Mouse (Mus musculus): ENCODE measurements around the gene Zfp750. TPM values are rescaled to one million over a fixed set of nuclear protein-coding genes. Genes with fewer than 3 reads are reported as not detected.

Gene Zfp750
- polyA plus RNA-seq, 1 experiment from 2014 or later, result 8.9 TPM

GRCm38 (mm10) chr11:121522156-121522762 lies 3.1 kb upstream of the Zfp750 start:
- 84% methylated on average over 4 of the region's 4 CpGs for WGBS
- Histone ChIP-seq H3K9ac (replicated peaks; ENCODE audit: low read depth, low read length) (no peak overlapping the region), H3K9me3 (ENCODE audit: control insufficient read depth, low read depth, low read length) (no peaks in the 10 kb centered on the region), H3K27ac (ENCODE audit: low read length) (no peak overlapping the region), H3K27me3 (ENCODE audit: control insufficient read depth, insufficient read depth, low read length) (no peaks in the 10 kb centered on the region), H3K4me1 (ENCODE audit: control insufficient read depth, insufficient read depth, low read length) (peaks cover 4% of the 10 kb centered on the region; the same call in 1 of the 2 replicates), H3K4me3 (ENCODE audit: low read depth, low read length) (no peak overlapping the region), H3K36me3 (ENCODE audit: control insufficient read depth, insufficient read depth, low read length) (no peaks in the 10 kb centered on the region), H3K4me2 (replicated peaks; ENCODE audit: low read depth, low read length) (no peak overlapping the region)
- ATAC-seq (ENCODE audit: insufficient number of reproducible peaks, insufficient read depth, low FRiP score, low read depth), result no peak

DNA sequence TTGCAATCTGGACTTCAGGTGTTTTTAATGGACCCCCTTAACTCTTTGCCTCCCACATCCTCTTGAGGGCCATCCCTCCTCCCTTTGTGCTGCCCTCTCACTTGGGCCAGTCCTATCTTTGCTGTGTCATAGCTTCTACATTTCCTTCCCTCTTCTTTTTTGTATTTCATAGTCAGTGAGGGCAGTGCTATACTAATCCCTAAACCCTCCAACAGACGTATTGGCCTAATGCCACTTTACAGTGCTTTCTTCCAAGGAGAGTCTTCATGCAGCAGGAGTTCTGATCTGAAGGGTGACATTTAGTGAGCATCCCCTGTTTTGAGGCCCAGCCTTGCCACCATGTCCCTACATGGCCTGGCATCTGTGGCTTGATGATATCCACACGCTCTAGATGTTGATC lies 1.6 kb upstream of the Zfp750 start:
- ATAC-seq (ENCODE audit: insufficient number of reproducible peaks, insufficient read depth, low FRiP score, low read depth), result no peak
- Histone ChIP-seq H3K36me3 (ENCODE audit: control insufficient read depth, insufficient read depth, low read length) (no peaks in the 10 kb centered on the region), H3K4me3 (ENCODE audit: low read depth, low read length) (no peak overlapping the region), H3K27ac (ENCODE audit: low read length) (no peak overlapping the region), H3K4me1 (ENCODE audit: control insufficient read depth, insufficient read depth, low read length) (peaks cover 4% of the 10 kb centered on the region; the same call in 1 of the 2 replicates), H3K9ac (replicated peaks; ENCODE audit: low read depth, low read length) (no peak overlapping the region), H3K27me3 (ENCODE audit: control insufficient read depth, insufficient read depth, low read length) (no peaks in the 10 kb centered on the region), H3K9me3 (ENCODE audit: control insufficient read depth, low read depth, low read length) (no peaks in the 10 kb centered on the region), H3K4me2 (replicated peaks; ENCODE audit: low read depth, low read length) (no peak overlapping the region)
- WGBS, result 69% methylated on average over 2 of the region's 2 CpGs

DNA sequence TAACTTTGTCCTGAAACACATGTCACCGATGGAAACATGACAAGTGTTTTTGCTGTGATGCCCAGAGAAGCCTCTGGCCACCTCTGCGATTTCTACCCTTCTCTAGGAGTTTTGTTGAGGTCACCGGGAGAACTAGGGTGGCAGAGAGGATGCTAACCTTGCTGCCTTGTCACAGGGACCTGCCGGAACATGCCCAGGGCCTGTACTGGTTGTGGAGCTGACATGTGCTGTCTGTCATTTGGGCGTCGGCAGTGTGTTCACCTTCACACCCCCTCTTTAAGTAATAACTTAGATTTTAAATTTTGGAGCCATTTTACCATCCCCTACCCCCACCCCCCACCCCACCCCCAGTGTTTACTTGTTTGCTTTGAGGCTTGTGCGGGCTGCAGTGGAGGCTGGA lies 570 bp upstream of the Zfp750 start:
- Histone ChIP-seq H3K4me1 (ENCODE audit: control insufficient read depth, insufficient read depth, low read length) (peaks cover 4% of the 10 kb centered on the region; the same call in 1 of the 2 replicates), H3K9me3 (ENCODE audit: control insufficient read depth, low read depth, low read length) (no peaks in the 10 kb centered on the region), H3K27ac (ENCODE audit: low read length) (no peak overlapping the region), H3K4me3 (ENCODE audit: low read depth, low read length) (no peak overlapping the region), H3K27me3 (ENCODE audit: control insufficient read depth, insufficient read depth, low read length) (no peaks in the 10 kb centered on the region), H3K36me3 (ENCODE audit: control insufficient read depth, insufficient read depth, low read length) (no peaks in the 10 kb centered on the region), H3K4me2 (replicated peaks; ENCODE audit: low read depth, low read length) (no peak overlapping the region), H3K9ac (replicated peaks; ENCODE audit: low read depth, low read length) (no peak overlapping the region)
- no peak for ATAC-seq (ENCODE audit: insufficient number of reproducible peaks, insufficient read depth, low FRiP score, low read depth)
- WGBS, result 71% methylated on average over 7 of the region's 7 CpGs

DNA sequence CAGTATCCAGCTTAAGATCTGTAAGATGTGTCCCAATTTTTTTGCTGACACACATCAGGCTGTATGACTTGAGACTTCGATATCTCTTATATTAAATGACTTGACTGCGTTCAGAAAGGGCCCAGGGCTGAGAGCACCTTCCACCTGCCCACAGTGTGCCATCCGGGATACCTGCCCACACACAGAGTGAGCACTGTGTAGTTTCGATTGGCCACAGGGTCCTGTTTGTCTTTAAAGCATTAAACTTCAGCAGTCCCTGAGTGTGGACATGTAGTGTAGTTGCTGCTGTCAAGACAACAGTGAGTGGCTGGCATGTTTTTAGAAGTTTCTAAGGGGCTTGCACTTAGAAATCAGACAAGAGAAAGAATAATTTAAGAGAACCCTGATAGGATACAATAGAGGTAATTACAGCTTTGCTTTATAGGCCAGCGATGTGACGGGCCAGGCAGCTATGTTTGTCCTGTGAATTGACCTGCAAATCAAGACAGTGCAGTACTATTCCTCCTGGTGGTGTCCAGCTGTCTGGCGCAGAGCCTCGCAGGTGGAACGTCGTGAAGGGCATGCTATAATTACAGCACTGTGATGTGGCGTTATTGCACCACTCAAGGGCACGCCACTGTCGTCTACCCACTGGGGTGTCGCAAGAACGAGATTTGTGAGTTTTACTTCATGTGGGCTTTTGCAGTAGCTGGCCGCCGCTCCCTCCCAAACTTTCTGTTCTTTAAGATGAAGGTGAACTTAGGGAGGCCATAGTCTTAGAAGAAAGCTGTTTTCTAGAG lies 1.3 kb downstream of the Zfp750 start:
- ATAC-seq (ENCODE audit: insufficient number of reproducible peaks, insufficient read depth, low FRiP score, low read depth), result no peak
- 78% methylated on average over 17 of the region's 17 CpGs for WGBS

DNA sequence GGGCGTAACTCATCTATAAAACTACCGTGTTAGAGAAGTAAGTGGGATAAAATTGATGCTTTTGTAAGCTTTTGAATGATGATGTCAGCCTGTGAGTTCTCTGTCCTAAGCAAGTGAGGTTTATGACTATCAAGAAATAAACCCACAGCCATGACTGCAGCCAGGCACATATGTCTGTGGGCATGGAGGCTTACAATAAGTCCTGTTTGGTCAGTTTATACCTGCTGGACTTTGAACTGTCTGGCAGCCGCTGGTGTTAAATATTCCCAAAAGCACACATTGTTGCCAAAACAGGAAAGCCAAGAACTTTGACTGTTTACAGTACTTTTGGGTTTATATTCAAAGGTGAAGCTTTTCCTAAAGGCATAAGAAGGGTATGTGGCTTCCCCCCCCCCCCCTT lies 2.2 kb downstream of the Zfp750 start:
- WGBS, result 66% methylated on average over 3 of the region's 3 CpGs
- peak overlapping the region; percentile 13; the same call in 1 of the 2 replicates for H3K27ac ChIP-seq (ENCODE audit: low read length)

More for the DNA sequence above, 1.3 kb downstream of the Zfp750 start:
- Histone ChIP-seq H3K4me1 (ENCODE audit: control insufficient read depth, insufficient read depth, low read length) (no peaks in the 10 kb centered on the region), H3K27ac (ENCODE audit: low read length) (peak overlapping the region; percentile 52; the same call in 1 of the 2 replicates), H3K36me3 (ENCODE audit: control insufficient read depth, insufficient read depth, low read length) (no peaks in the 10 kb centered on the region), H3K4me2 (replicated peaks; ENCODE audit: low read depth, low read length) (peak overlapping the region; percentile 16; the same call in 1 of the 2 replicates), H3K4me3 (ENCODE audit: low read depth, low read length) (no peak overlapping the region; the same call in 1 of the 2 replicates), H3K9ac (replicated peaks; ENCODE audit: low read depth, low read length) (no peak overlapping the region), H3K9me3 (ENCODE audit: control insufficient read depth, low read depth, low read length) (no peaks in the 10 kb centered on the region), H3K27me3 (ENCODE audit: control insufficient read depth, insufficient read depth, low read length) (no peaks in the 10 kb centered on the region)

GRCm38 (mm10) chr11:121515996-121516395 lies 3.1 kb downstream of the Zfp750 start:
- H3K36me3 ChIP-seq (ENCODE audit: control insufficient read depth, insufficient read depth, low read length), result no peaks in the 10 kb centered on the region
- H3K4me1 ChIP-seq (ENCODE audit: control insufficient read depth, insufficient read depth, low read length), result no peaks in the 10 kb centered on the region
- no peak overlapping the region for H3K4me2 ChIP-seq (replicated peaks; ENCODE audit: low read depth, low read length)
- no peaks in the 10 kb centered on the region for H3K27me3 ChIP-seq (ENCODE audit: control insufficient read depth, insufficient read depth, low read length)
- ATAC-seq (ENCODE audit: insufficient number of reproducible peaks, insufficient read depth, low FRiP score, low read depth), result no peak
- no peaks in the 10 kb centered on the region for H3K9me3 ChIP-seq (ENCODE audit: control insufficient read depth, low read depth, low read length)
- H3K27ac ChIP-seq (ENCODE audit: low read length), result no peak overlapping the region; the same call in 1 of the 2 replicates
- no peak overlapping the region for H3K4me3 ChIP-seq (ENCODE audit: low read depth, low read length)
- no peak overlapping the region for H3K9ac ChIP-seq (replicated peaks; ENCODE audit: low read depth, low read length)
- WGBS, result 83% methylated on average over 9 of the region's 9 CpGs

More for the DNA sequence above, 2.2 kb downstream of the Zfp750 start:
- H3K36me3 ChIP-seq (ENCODE audit: control insufficient read depth, insufficient read depth, low read length), result no peaks in the 10 kb centered on the region
- ATAC-seq (ENCODE audit: insufficient number of reproducible peaks, insufficient read depth, low FRiP score, low read depth), result no peak
- no peaks in the 10 kb centered on the region for H3K27me3 ChIP-seq (ENCODE audit: control insufficient read depth, insufficient read depth, low read length)
- H3K9ac ChIP-seq (replicated peaks; ENCODE audit: low read depth, low read length), result no peak overlapping the region
- no peaks in the 10 kb centered on the region for H3K4me1 ChIP-seq (ENCODE audit: control insufficient read depth, insufficient read depth, low read length)
- H3K9me3 ChIP-seq (ENCODE audit: control insufficient read depth, low read depth, low read length), result no peaks in the 10 kb centered on the region
- no peak overlapping the region for H3K4me2 ChIP-seq (replicated peaks; ENCODE audit: low read depth, low read length)
- H3K4me3 ChIP-seq (ENCODE audit: low read depth, low read length), result no peak overlapping the region

DNA sequence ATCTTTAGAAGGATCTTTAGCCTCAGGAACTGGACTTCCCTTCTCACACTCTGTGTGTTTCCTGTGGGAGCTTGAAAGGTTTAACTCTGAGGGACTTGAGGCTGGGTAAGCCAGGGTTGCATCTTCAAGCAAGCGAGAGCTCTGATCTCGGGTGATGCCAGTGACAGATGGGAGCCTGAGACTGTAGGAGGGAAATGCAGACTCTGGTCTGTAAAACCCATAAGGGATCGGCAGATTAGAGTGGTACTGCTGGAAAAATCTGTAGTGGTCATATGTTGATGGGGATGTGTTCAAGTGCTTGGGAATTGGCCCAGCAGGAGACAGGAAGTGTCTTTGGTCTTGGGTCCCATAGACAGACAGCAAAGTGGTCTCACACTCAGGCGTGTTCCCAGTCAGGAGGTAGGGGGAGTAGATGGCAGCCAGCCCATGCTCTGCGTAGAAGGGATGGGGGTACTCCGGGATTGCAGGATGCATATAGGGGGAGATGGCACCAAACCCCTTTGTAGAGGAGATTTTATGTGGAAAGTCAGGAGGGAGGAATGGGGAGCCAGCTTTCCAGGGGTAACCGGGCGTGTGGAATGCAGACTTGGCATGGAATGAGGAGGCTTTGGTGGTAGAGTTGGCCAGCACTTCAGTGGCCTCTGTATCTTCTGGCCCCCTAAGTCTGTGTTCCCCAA lies 6.1 kb downstream of the Zfp750 start:
- H3K36me3 ChIP-seq (ENCODE audit: control insufficient read depth, insufficient read depth, low read length), result no peaks in the 10 kb centered on the region
- H3K27me3 ChIP-seq (ENCODE audit: control insufficient read depth, insufficient read depth, low read length), result no peaks in the 10 kb centered on the region
- H3K27ac ChIP-seq (ENCODE audit: low read length), result no peak overlapping the region
- H3K9ac ChIP-seq (replicated peaks; ENCODE audit: low read depth, low read length), result no peak overlapping the region
- H3K4me1 ChIP-seq (ENCODE audit: control insufficient read depth, insufficient read depth, low read length), result no peaks in the 10 kb centered on the region
- ATAC-seq (ENCODE audit: insufficient number of reproducible peaks, insufficient read depth, low FRiP score, low read depth), result no peak
- H3K4me2 ChIP-seq (replicated peaks; ENCODE audit: low read depth, low read length), result no peak overlapping the region
- no peak overlapping the region for H3K4me3 ChIP-seq (ENCODE audit: low read depth, low read length)
- 92% methylated on average over 8 of the region's 8 CpGs for WGBS
- H3K9me3 ChIP-seq (ENCODE audit: control insufficient read depth, low read depth, low read length), result no peaks in the 10 kb centered on the region

DNA sequence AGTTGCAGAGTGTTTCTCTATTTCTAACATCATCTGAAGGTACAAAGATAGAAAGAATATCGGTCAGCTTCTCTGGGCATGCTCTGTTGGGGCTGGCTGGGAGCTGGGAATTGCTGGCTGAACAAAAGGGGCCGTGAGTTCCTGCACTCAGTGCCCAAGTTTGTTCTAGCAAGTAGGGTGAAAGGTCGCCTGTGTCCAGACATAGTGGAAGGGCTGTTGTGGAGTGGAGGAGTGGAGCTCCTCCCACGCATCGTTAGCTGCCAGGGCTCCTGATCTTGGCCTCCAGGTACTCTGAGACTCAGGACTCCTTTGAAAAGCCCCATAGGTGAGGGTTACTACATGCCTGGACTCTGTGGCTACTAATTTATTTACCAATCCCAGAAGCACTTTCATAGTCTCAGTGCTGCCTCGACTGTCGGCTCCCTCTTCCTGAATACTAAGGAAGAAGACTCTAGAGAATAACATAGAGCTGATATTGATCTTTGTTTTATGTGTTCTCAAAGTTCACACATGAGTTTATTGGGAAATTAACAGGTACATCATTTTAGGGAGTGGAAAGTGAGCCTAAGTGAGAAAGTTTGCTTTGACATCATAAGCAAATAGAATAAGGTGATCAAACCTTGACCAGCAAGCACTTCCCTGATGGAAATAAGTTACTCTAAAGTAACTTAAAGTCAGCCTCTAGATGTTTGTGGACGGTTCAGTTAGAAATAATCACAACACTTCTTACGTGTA lies 8.5 kb downstream of the Zfp750 start:
- no peak for ATAC-seq (ENCODE audit: insufficient number of reproducible peaks, insufficient read depth, low FRiP score, low read depth)
- Histone ChIP-seq H3K4me3 (ENCODE audit: low read depth, low read length) (no peak overlapping the region), H3K27ac (ENCODE audit: low read length) (no peak overlapping the region), H3K4me2 (replicated peaks; ENCODE audit: low read depth, low read length) (no peak overlapping the region), H3K9me3 (ENCODE audit: control insufficient read depth, low read depth, low read length) (no peaks in the 10 kb centered on the region), H3K36me3 (ENCODE audit: control insufficient read depth, insufficient read depth, low read length) (peaks cover 2% of the 10 kb centered on the region), H3K9ac (replicated peaks; ENCODE audit: low read depth, low read length) (no peak overlapping the region), H3K4me1 (ENCODE audit: control insufficient read depth, insufficient read depth, low read length) (no peaks in the 10 kb centered on the region), H3K27me3 (ENCODE audit: control insufficient read depth, insufficient read depth, low read length) (no peaks in the 10 kb centered on the region)
- WGBS, result 63% methylated on average over 9 of the region's 9 CpGs
